Mouse (Mus musculus): ENCODE results near the gene Prrxl1. TPM values are rescaled to one million over a fixed set of nuclear protein-coding genes. Genes with fewer than 3 reads are reported as not detected.

Prrxl1 gene
- polyA plus RNA-seq, 1 experiment from 2014 or later, result not detected

DNA sequence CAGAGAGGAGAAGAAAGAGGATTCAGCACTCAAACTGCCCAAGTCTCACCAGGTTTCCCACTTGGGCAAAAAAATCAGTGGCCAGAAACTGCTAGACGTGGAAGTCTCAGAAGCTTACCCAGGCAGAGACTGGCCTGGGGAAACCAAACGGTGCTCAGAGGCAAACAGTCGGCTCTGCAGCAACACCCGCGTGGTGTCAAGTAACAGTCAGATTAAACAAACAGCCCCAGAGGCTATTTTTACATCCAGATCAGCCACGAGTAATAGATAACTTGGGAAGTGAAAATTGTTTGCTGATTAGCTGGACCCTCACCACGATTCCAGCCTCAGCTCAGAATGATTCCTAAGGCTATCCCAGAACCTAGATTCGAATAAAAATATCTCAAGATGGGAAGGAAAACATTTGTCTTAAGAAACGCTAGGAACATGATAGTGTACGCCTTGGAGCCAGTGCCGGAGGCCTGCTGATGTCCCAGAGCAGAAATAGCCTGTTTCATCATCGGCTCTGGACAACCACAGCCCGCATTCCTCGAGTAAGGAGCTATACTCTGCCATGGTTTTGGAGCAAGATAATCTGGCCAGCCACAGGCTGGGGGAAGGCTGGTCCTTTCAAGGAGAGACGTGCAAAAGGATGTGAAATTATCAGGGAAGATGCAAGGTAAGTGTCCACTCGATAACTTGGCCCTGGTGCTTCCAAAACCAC lies 86.1 kb downstream of the Prrxl1 start, which contains the start of gene 3425401B19Rik:
TSS of gene 3425401B19Rik (minus strand) at position 170 of the 703 bp plus-strand sequence.
- TF ChIP-seq CTCF (IDR thresholded peaks at IDR 0.05; ENCODE audit: low read depth), result no peak
- Histone ChIP-seq H3K4me2 (peak within 1 kb of the TSS; percentile 31; the same call in 1 of the 2 replicates), H3K36me3 (ENCODE audit: insufficient read depth) (no peaks in the 10 kb centered on the region), H3K4me3 (ENCODE audit: low read depth, low read length) (peak within 1 kb of the TSS; percentile 9; the same call in 1 of the 2 replicates), H3K4me1 (ENCODE audit: insufficient read depth) (peaks cover 16% of the 10 kb centered on the region; the same call in 1 of the 2 replicates), H3K27me3 (ENCODE audit: insufficient read depth, low read length) (no peaks in the 10 kb centered on the region), H3K9ac (no peak within 1 kb of the TSS), H3K27ac (ENCODE audit: low read depth) (no peak within 1 kb of the TSS), H3K9me3 (ENCODE audit: low read depth, low read length) (no peaks in the 10 kb centered on the region)
- WGBS, result 23% methylated on average over 16 of the region's 16 CpGs
- DNase-seq (peak; percentile 43), ATAC-seq (ENCODE audit: insufficient read depth) (0 out of 2 replicates have a peak, but pooled peaks have one; percentile 45)

DNA sequence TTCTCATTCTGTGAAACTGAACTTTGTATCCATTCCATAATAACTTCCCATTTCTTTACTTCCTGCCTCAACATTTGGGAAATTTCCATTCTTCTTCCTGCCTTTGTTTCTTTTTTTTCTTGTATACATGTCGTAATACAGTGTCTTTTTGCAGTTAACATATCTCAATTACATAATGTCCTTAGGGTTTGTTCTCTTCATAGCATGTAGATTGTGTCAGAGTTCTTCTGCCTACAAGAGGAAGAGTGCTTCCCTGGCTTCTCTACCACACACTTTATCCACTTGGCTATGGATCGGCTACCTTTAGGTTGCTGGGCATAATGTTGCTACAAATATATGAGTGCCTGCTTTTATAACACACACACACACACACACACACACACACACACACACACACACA lies 96.7 kb downstream of the Prrxl1 start:
- no peak overlapping the region for H3K27ac ChIP-seq (ENCODE audit: low read depth)
- H3K9me3 ChIP-seq (ENCODE audit: low read depth, low read length), result no peaks in the 10 kb centered on the region
- H3K4me3 ChIP-seq (ENCODE audit: low read depth, low read length), result no peak overlapping the region
- H3K4me1 ChIP-seq (ENCODE audit: insufficient read depth), result no peaks in the 10 kb centered on the region
- ATAC-seq (ENCODE audit: insufficient read depth) (no peak), DNase-seq (no peak)
- no peaks in the 10 kb centered on the region for H3K36me3 ChIP-seq (ENCODE audit: insufficient read depth)
- TF ChIP-seq CTCF (IDR thresholded peaks at IDR 0.05; ENCODE audit: low read depth), result no peak
- H3K27me3 ChIP-seq (ENCODE audit: insufficient read depth, low read length), result no peaks in the 10 kb centered on the region
- H3K9ac ChIP-seq, result no peak overlapping the region
- H3K4me2 ChIP-seq, result no peak overlapping the region
- 78% methylated on average over 2 of the region's 2 CpGs for WGBS

- H3K27me3 ChIP-seq (ENCODE audit: insufficient read depth, low read length), result no peaks in the 10 kb centered on the region
- H3K4me2 ChIP-seq, result no peak overlapping the region
- H3K4me1 ChIP-seq (ENCODE audit: insufficient read depth), result no peaks in the 10 kb centered on the region
- no peak overlapping the region for H3K27ac ChIP-seq (ENCODE audit: low read depth)
- no peak overlapping the region for H3K9ac ChIP-seq
- ATAC-seq (ENCODE audit: insufficient read depth) (no peak), DNase-seq (no peak)
- 89% methylated on average over 2 of the region's 2 CpGs for WGBS
- no peak for TF ChIP-seq CTCF (IDR thresholded peaks at IDR 0.05; ENCODE audit: low read depth)
- H3K36me3 ChIP-seq (ENCODE audit: insufficient read depth), result no peaks in the 10 kb centered on the region
- H3K4me3 ChIP-seq (ENCODE audit: low read depth, low read length), result no peak overlapping the region
- H3K9me3 ChIP-seq (ENCODE audit: low read depth, low read length), result no peaks in the 10 kb centered on the region
Measured at GRCm38 (mm10) chr14:32696344-32696743, 97.1 kb downstream of the Prrxl1 start.

- Histone ChIP-seq H3K27ac (ENCODE audit: low read depth) (no peak overlapping the region), H3K4me2 (no peak overlapping the region), H3K9me3 (ENCODE audit: low read depth, low read length) (no peaks in the 10 kb centered on the region), H3K36me3 (ENCODE audit: insufficient read depth) (no peaks in the 10 kb centered on the region), H3K9ac (no peak overlapping the region), H3K4me3 (ENCODE audit: low read depth, low read length) (no peak overlapping the region), H3K4me1 (ENCODE audit: insufficient read depth) (no peaks in the 10 kb centered on the region), H3K27me3 (ENCODE audit: insufficient read depth, low read length) (no peaks in the 10 kb centered on the region)
- TF ChIP-seq CTCF (IDR thresholded peaks at IDR 0.05; ENCODE audit: low read depth), result no peak
- DNase-seq, result no peak
- WGBS, result 72% methylated on average over 8 of the region's 8 CpGs
- no peak for ATAC-seq (ENCODE audit: insufficient read depth)
Measured at GRCm38 (mm10) chr14:32697774-32698173, 98.6 kb downstream of the Prrxl1 start.

DNA sequence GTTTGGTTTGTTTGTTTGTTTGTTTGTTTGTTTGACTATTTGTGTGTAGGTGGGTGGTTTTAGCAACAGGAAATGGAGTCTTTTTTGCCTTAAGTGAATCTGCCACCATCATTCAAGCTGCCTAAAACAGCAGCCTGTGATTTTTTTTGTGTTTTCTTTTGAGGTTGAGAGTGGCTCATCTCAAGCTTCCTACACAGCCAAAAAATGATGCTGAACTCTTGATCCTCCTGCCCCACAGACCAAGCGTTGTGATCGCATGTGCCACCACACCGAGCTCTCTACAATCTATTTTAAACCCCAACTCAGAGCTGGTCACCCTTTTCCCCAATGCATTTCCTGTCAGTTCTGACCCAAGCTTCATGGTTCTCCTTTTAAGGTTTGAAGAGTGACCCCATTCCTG lies 99.3 kb downstream of the Prrxl1 start:
- H3K4me2 ChIP-seq, result no peak overlapping the region
- H3K4me1 ChIP-seq (ENCODE audit: insufficient read depth), result no peaks in the 10 kb centered on the region
- H3K27ac ChIP-seq (ENCODE audit: low read depth), result no peak overlapping the region
- WGBS, result 64% methylated on average over 3 of the region's 3 CpGs
- H3K9me3 ChIP-seq (ENCODE audit: low read depth, low read length), result no peaks in the 10 kb centered on the region
- no peaks in the 10 kb centered on the region for H3K27me3 ChIP-seq (ENCODE audit: insufficient read depth, low read length)
- ATAC-seq (ENCODE audit: insufficient read depth), result no peak
- H3K36me3 ChIP-seq (ENCODE audit: insufficient read depth), result no peaks in the 10 kb centered on the region
- no peak overlapping the region for H3K4me3 ChIP-seq (ENCODE audit: low read depth, low read length)
- no peak overlapping the region for H3K9ac ChIP-seq
- TF ChIP-seq CTCF (IDR thresholded peaks at IDR 0.05; ENCODE audit: low read depth), result no peak
- no peak for DNase-seq

Other genes with a start within 250 kb of the Prrxl1 start
- gene 1700024G13Rik, start 211.0 kb upstream of the Prrxl1 start, polyA plus RNA-seq (2014; fragmentation: Nextera tagmentation; extraction: Ambion mirVana), result not detected in 2 replicates
- 0.09 and 0.84 TPM in 2 replicates for gene Slc18a3, start 134.6 kb upstream of the Prrxl1 start, polyA plus RNA-seq (2014; fragmentation: Nextera tagmentation; extraction: Ambion mirVana)
- not detected in 2 replicates for gene Chat, start 133.4 kb upstream of the Prrxl1 start, polyA plus RNA-seq (2014; fragmentation: Nextera tagmentation; extraction: Ambion mirVana)
- gene Ercc6, start 85.9 kb upstream of the Prrxl1 start, polyA plus RNA-seq (2014; fragmentation: Nextera tagmentation; extraction: Ambion mirVana), result 18.4 and 18.8 TPM in 2 replicates
- 0.18 and 0.22 TPM in 2 replicates for gene 3425401B19Rik, start 85.9 kb downstream of the Prrxl1 start, polyA plus RNA-seq (2014; fragmentation: Nextera tagmentation; extraction: Ambion mirVana)
- gene Tmem273, start 186.6 kb downstream of the Prrxl1 start, polyA plus RNA-seq (2014; fragmentation: Nextera tagmentation; extraction: Ambion mirVana), result 1.1 and 1.4 TPM in 2 replicates
- 0.17 TPM in 1 of 2 replicates, not detected in the other for gene Fam170b, start 234.6 kb downstream of the Prrxl1 start, polyA plus RNA-seq (2014; fragmentation: Nextera tagmentation; extraction: Ambion mirVana)